Mouse (Mus musculus) neural tube, embryonic 11.5 days (tissue): ENCODE data around the gene Ehbp1. TPM values are rescaled to one million over a fixed set of nuclear protein-coding genes. Genes with fewer than 3 reads are reported as not detected.

Experiments used
- ATAC-seq: fragments of 200-750 bp; cut with Nextera tagmentation; 2 replicates; pipeline ENCODE4 v1.8.0; 2017; ENCODE audit warnings: moderate number of reproducible peaks, mild to moderate bottlenecking, moderate TSS enrichment, moderate library complexity; ENCODE audit not compliant: insufficient read depth, low FRiP score, low TSS enrichment
- DNase-seq: peaks from one replicate; pipeline ENCODE4 v3.0.0-alpha.2; 2015; ENCODE audit warnings: low spot score
- H3K27ac ChIP-seq: fragments of 300-500 bp; sonication (generic); 2 replicates; pipeline ENCODE4 v1.5.1; 2014; ENCODE audit warnings: low read depth, mild to moderate bottlenecking, low read length
- H3K27me3 ChIP-seq: fragments of 300-500 bp; sonication (generic); 2 replicates; pipeline ENCODE4 v1.6.1; 2014; ENCODE audit warnings: mild to moderate bottlenecking, low read length, mixed read lengths; ENCODE audit not compliant: control insufficient read depth, insufficient read depth
- H3K36me3 ChIP-seq: fragments of 300-500 bp; sonication (generic); 2 replicates; pipeline ENCODE4 v1.6.1; 2014; ENCODE audit warnings: mild to moderate bottlenecking, low read length, moderate library complexity, mixed read lengths; ENCODE audit not compliant: control insufficient read depth, insufficient read depth
- H3K4me1 ChIP-seq: fragments of 300-500 bp; sonication (generic); 2 replicates; pipeline ENCODE4 v1.6.1; 2014; ENCODE audit warnings: low read length, mixed read lengths; ENCODE audit not compliant: control insufficient read depth, insufficient read depth
- H3K4me2 ChIP-seq: fragments of 300-500 bp; sonication (generic); 2 replicates; pipeline ENCODE4 v1.6.1; 2014; ENCODE audit warnings: low read depth, mild to moderate bottlenecking, moderate library complexity
- H3K4me3 ChIP-seq: fragments of 300-500 bp; sonication (generic); 2 replicates; pipeline ENCODE4 v1.5.1; 2014; ENCODE audit warnings: low read depth, low read length
- H3K9ac ChIP-seq: fragments of 300-500 bp; sonication (generic); 2 replicates; pipeline ENCODE4 v1.6.1; 2014; ENCODE audit warnings: mild to moderate bottlenecking, low read length
- H3K9me3 ChIP-seq: fragments of 300-500 bp; sonication (generic); 2 replicates; pipeline ENCODE4 v1.6.1; 2016; ENCODE audit warnings: low read length; ENCODE audit not compliant: control insufficient read depth
- WGBS: fragments of 180-500 bp; shearing (Covaris S2); extraction: QIAGEN DNeasy Blood & Tissue Kit; methylation state at CpG from one replicate; pipeline ENCODE4 v1.1.7; 2014; 5-methylcytosine and 5-hydroxymethylcytosine counted together
- polyA plus RNA-seq: library from polyadenylated mRNA; unstranded; fragments of >200 nt; fragmentation: Nextera tagmentation; extraction: Ambion mirVana; gene quantifications from 2 replicates; pipeline ENCODE4 v1.2.1, GENCODE M21; 2014

The Ehbp1 gene
- polyA plus RNA-seq, 1 experiment from 2014 or later: 13.8 TPM

- ATAC-seq: no peak
- Histone ChIP-seq H3K27ac (no peak overlapping the region), H3K9me3 (no peaks in the 10 kb centered on the region), H3K27me3 (no peaks in the 10 kb centered on the region), H3K4me2 (no peak overlapping the region), H3K4me3 (no peak overlapping the region), H3K36me3 (no peaks in the 10 kb centered on the region), H3K9ac (no peak overlapping the region), H3K4me1 (no peaks in the 10 kb centered on the region)
- WGBS: 58% methylated on average over 6 of the region's 6 CpGs
- no peak for DNase-seq
These were observed 143.7 kb downstream of the Ehbp1 start for GRCm38 (mm10) chr11:22198406-22198805.

- no peaks in the 10 kb centered on the region for H3K36me3 ChIP-seq
- H3K4me1 ChIP-seq: no peaks in the 10 kb centered on the region
- no peak overlapping the region for H3K27ac ChIP-seq
- WGBS: 89% methylated on average over 6 of the region's 6 CpGs
- DNase-seq (no peak), ATAC-seq (no peak)
- no peaks in the 10 kb centered on the region for H3K27me3 ChIP-seq
- no peaks in the 10 kb centered on the region for H3K9me3 ChIP-seq
- no peak overlapping the region for H3K9ac ChIP-seq
- H3K4me2 ChIP-seq: no peak overlapping the region
- no peak overlapping the region for H3K4me3 ChIP-seq
These were observed 144.2 kb downstream of the Ehbp1 start for GRCm38 (mm10) chr11:22197935-22198334.

- Histone ChIP-seq H3K4me1 (no peaks in the 10 kb centered on the region), H3K27ac (no peak overlapping the region), H3K27me3 (no peaks in the 10 kb centered on the region), H3K9ac (no peak overlapping the region), H3K4me3 (no peak overlapping the region), H3K4me2 (no peak overlapping the region), H3K9me3 (no peaks in the 10 kb centered on the region), H3K36me3 (no peaks in the 10 kb centered on the region)
- 70% methylated on average over 4 of the region's 4 CpGs for WGBS
- DNase-seq (no peak), ATAC-seq (no peak)
These were observed 145.3 kb downstream of the Ehbp1 start for GRCm38 (mm10) chr11:22196776-22197175.

- WGBS: 74% methylated on average over 3 of the region's 3 CpGs
These were observed 147.5 kb downstream of the Ehbp1 start for GRCm38 (mm10) chr11:22194607-22195006.

GRCm38 (mm10) chr11:22190576-22190975 is 151.5 kb downstream of the Ehbp1 start:
- 84% methylated on average over 3 of the region's 3 CpGs for WGBS
- H3K27ac ChIP-seq: no peak overlapping the region
- H3K9me3 ChIP-seq: no peaks in the 10 kb centered on the region
- no peaks in the 10 kb centered on the region for H3K4me1 ChIP-seq
- H3K27me3 ChIP-seq: no peaks in the 10 kb centered on the region
- no peak overlapping the region for H3K4me2 ChIP-seq
- H3K4me3 ChIP-seq: no peak overlapping the region
- DNase-seq: no peak
- no peak overlapping the region for H3K9ac ChIP-seq
- no peak for ATAC-seq
- H3K36me3 ChIP-seq: no peaks in the 10 kb centered on the region

More at GRCm38 (mm10) chr11:22194607-22195006, 147.5 kb downstream of the Ehbp1 start:
- Histone ChIP-seq H3K4me1 (no peaks in the 10 kb centered on the region), H3K4me3 (no peak overlapping the region), H3K27ac (no peak overlapping the region), H3K36me3 (no peaks in the 10 kb centered on the region), H3K4me2 (no peak overlapping the region), H3K27me3 (no peaks in the 10 kb centered on the region), H3K9ac (no peak overlapping the region), H3K9me3 (no peaks in the 10 kb centered on the region)
- DNase-seq (no peak), ATAC-seq (no peak)

GRCm38 (mm10) chr11:22189970-22190369 is 152.1 kb downstream of the Ehbp1 start:
- H3K9ac ChIP-seq: no peak overlapping the region
- no peaks in the 10 kb centered on the region for H3K36me3 ChIP-seq
- H3K9me3 ChIP-seq: no peaks in the 10 kb centered on the region
- ATAC-seq (no peak), DNase-seq (no peak)
- H3K27me3 ChIP-seq: no peaks in the 10 kb centered on the region
- WGBS: 85% methylated on average over 3 of the region's 3 CpGs
- no peak overlapping the region for H3K4me2 ChIP-seq
- H3K27ac ChIP-seq: no peak overlapping the region
- no peaks in the 10 kb centered on the region for H3K4me1 ChIP-seq
- H3K4me3 ChIP-seq: no peak overlapping the region

GRCm38 (mm10) chr11:22181530-22182501 is 160.3 kb downstream of the Ehbp1 start:
- Histone ChIP-seq H3K4me3 (no peak overlapping the region), H3K36me3 (no peaks in the 10 kb centered on the region), H3K9me3 (no peaks in the 10 kb centered on the region), H3K4me2 (no peak overlapping the region), H3K4me1 (no peaks in the 10 kb centered on the region), H3K27ac (no peak overlapping the region), H3K9ac (no peak overlapping the region), H3K27me3 (no peaks in the 10 kb centered on the region)
- ATAC-seq: no peak
- DNase-seq: no peak
- 88% methylated on average over 8 of the region's 8 CpGs for WGBS

- Histone ChIP-seq H3K9me3 (no peaks in the 10 kb centered on the region), H3K27ac (no peak overlapping the region), H3K4me3 (no peak overlapping the region), H3K27me3 (no peaks in the 10 kb centered on the region), H3K4me1 (no peaks in the 10 kb centered on the region), H3K9ac (no peak overlapping the region), H3K4me2 (no peak overlapping the region), H3K36me3 (no peaks in the 10 kb centered on the region)
- ATAC-seq (no peak), DNase-seq (no peak)
These were observed 161.9 kb downstream of the Ehbp1 start for GRCm38 (mm10) chr11:22180146-22180545.

- WGBS: 90% methylated on average over 1 of the region's 1 CpGs
These were observed 163.5 kb downstream of the Ehbp1 start for GRCm38 (mm10) chr11:22178569-22178968.

More at GRCm38 (mm10) chr11:22178569-22178968, 163.5 kb downstream of the Ehbp1 start:
- Histone ChIP-seq H3K4me1 (no peaks in the 10 kb centered on the region), H3K4me2 (no peak overlapping the region), H3K36me3 (no peaks in the 10 kb centered on the region), H3K9ac (no peak overlapping the region), H3K4me3 (no peak overlapping the region), H3K9me3 (no peaks in the 10 kb centered on the region), H3K27me3 (no peaks in the 10 kb centered on the region), H3K27ac (no peak overlapping the region)
- DNase-seq: no peak
- no peak for ATAC-seq
